In genomic region chr1:119410661-119411060, GRCm38 (mm10) we compare ENCODE assay signal across 23 mouse cellular contexts. TPM values are rescaled to one million over a fixed set of nuclear protein-coding genes. Genes with fewer than 3 reads are reported as not detected.
DNase-seq lines count a peak whose midpoint lies in the region; ATAC-seq lines count a peak whose summit lies in the region.
"Had no signal": no experiment of that assay in that cellular context is flagged by ENCODE, and none has a peak within 500 bp of the region (broad histone marks: within the 10 kb centered on the region; RNA-seq: fewer than 3 reads in every experiment).

No protein-coding gene starts in this region.

- DNase-seq in ES-CJ7 (ENCODE audit: low read depth, low spot score) (peak; percentile 82), R1 (ENCODE audit: low read depth, low spot score) (peak; percentile 72), ZHBTc4 (ENCODE audit: low read depth, low spot score) (peak; percentile 66)
- DNase-seq in spleen, adult 12 weeks (ENCODE audit: low spot score) = no peak
- DNase-seq in right cerebral cortex, postnatal 25 days = no peak
- DNase-seq: adrenal gland, adult 2 months; adrenal gland, adult 8-10 months; adrenal gland, postnatal 10 days; adrenal gland, postnatal 14 days; adrenal gland, postnatal 25 days; adrenal gland, postnatal 36 days; B cell, adult 2 months; cerebellum, adult 11 months; cerebellum, adult 11-12 months; cerebellum, adult 18-20 months; cerebellum, adult 2 months; cerebellum, adult 8-10 months; cerebellum, adult 9-10 months had no signal

- H3K27ac ChIP-seq in midbrain, embryonic 15.5 days = no peak overlapping the region

- peaks cover 6% of the 10 kb centered on the region; the same call in 1 of the 2 replicates for H3K4me1 ChIP-seq in midbrain, embryonic 15.5 days

- no peaks in the 10 kb centered on the region for H3K27me3 ChIP-seq in midbrain, embryonic 15.5 days (replicated peaks)
- H3K27me3 ChIP-seq: Patski had no signal

- no peak for ATAC-seq in midbrain, embryonic 15.5 days (replicated peaks)
- ATAC-seq: activated CD4-positive, CD25-positive, alpha-beta regulatory T cell, adult 4 months; CD4-positive, CD25-positive, alpha-beta regulatory T cell, adult 4 months; Patski had no signal

- H3K4me2 ChIP-seq in midbrain, embryonic 15.5 days = no peak overlapping the region

- no peak overlapping the region for H3K4me3 ChIP-seq in midbrain, embryonic 15.5 days

- no peaks in the 10 kb centered on the region for H3K9me3 ChIP-seq in midbrain, embryonic 15.5 days

- no peaks in the 10 kb centered on the region for H3K36me3 ChIP-seq in midbrain, embryonic 15.5 days (replicated peaks)
- H3K36me3 ChIP-seq: G1E had no signal

- 79% methylated on average over 5 of the region's 5 CpGs for WGBS in midbrain, embryonic 15.5 days

- H3K9ac ChIP-seq in midbrain, embryonic 15.5 days = no peak overlapping the region

RNA-seq across cellular contexts. Expression of gene Inhbb, which starts 11.4 kb away (rescaled TPM):
- polyA plus RNA-seq in midbrain, embryonic 15.5 days (2015; fragmentation: Nextera tagmentation; extraction: Ambion mirVana) = 2.4 and 2.5 TPM in 2 replicates
- polyA plus RNA-seq: activated CD4-positive, CD25-positive, alpha-beta regulatory T cell, adult 4 months; CD4-positive, CD25-positive, alpha-beta regulatory T cell, adult 4 months; G1E had no signal

Comparison
In these comparisons a context has a peak if more than half of its experiments do, and no peak if none do; other contexts are left out.
1. DNase-seq: peak in ES-CJ7 (single experiment), R1 (single experiment) and ZHBTc4 (single experiment); none in spleen, adult 12 weeks (single experiment) and right cerebral cortex, postnatal 25 days (single experiment).